Mouse (Mus musculus) adipose tissue, adult 10 weeks (tissue): ENCODE data around the gene Gripap1. TPM values are rescaled to one million over a fixed set of nuclear protein-coding genes. Genes with fewer than 3 reads are reported as not detected.

Experiments
- polyA plus RNA-seq: library from polyadenylated mRNA; stranded (reverse); fragments of 350-450 nt; fragmentation: Illumina TruSeq; extraction: RNeasy Lipid Tissue Mini Kit (QIAGEN cat#74804); gene quantifications from one replicate; pipeline ENCODE4 v1.2.3, GENCODE M21; 2014; ENCODE audit warnings: low read depth, low replicate concordance

Gripap1 gene
- polyA plus RNA-seq: 44.2 TPM

DNA sequence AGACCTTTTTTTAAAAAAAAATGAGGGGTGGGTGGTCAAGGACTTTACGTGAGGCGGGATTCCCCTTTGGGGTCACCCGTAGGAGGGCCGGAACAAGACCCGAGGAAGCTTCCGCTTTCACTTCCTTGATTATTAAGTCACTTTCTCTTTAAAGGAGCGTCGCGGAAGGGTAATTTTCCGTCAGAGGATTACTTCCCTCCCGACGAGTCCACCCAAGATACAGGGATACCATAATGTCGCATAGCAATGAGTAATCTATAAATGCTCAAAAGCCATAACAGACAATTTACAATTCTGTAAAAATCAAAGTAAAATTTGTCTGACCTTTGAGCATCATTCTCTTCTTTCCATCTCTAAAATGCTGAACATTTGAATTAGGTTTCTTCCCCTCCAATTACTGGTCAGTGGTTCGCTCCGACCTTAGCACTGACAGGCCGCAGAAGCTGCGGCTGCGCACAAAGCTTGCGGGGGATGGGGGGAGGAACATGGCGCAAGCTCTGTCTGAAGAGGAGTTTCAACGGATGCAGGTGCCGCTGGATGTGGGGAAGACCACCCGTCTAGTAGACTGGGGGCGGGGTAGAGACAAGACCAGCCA, at the start of gene Gripap1:
Gene Gripap1, plus strand, starts transcription at position 224 of the 595 bp plus-strand sequence.

DNA sequence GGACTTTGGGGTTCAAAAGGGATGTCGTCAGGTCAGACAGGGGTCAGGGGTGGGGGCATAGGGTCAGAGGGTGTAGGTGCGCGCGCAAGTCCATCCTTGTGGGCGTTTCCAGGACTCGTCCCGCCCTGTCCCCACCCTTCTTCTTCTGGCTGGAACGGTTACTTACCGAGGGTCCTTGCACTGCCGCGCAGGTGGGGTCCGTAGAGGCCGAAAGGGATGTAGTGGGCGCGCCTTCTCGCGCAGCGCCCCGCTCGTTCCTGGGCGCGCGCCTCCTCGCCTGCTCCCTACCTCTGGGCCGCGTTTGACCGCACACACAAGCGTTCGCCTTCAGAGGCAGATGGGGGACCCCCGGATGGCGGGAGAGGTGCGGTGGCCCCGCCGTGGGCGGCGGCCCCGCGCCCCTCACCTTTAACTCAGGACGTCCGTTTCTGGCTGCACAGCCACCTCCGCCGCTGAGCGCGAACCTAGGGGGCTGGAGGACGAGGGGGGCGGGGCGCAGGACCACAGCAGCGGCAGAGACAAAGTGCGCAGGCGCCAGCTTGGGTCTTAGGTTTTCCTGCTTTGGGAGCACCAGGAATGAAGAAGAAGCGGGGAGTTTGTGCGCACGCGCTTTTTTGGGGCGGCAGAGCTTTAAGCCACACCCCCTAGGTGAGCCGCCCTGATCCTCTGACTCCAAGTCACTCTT, 39.0 kb upstream of the Gripap1 start, which contains the start of gene Ccdc120:
Gene Ccdc120, minus strand, starts transcription at position 474 of the 685 bp plus-strand sequence.

DNA sequence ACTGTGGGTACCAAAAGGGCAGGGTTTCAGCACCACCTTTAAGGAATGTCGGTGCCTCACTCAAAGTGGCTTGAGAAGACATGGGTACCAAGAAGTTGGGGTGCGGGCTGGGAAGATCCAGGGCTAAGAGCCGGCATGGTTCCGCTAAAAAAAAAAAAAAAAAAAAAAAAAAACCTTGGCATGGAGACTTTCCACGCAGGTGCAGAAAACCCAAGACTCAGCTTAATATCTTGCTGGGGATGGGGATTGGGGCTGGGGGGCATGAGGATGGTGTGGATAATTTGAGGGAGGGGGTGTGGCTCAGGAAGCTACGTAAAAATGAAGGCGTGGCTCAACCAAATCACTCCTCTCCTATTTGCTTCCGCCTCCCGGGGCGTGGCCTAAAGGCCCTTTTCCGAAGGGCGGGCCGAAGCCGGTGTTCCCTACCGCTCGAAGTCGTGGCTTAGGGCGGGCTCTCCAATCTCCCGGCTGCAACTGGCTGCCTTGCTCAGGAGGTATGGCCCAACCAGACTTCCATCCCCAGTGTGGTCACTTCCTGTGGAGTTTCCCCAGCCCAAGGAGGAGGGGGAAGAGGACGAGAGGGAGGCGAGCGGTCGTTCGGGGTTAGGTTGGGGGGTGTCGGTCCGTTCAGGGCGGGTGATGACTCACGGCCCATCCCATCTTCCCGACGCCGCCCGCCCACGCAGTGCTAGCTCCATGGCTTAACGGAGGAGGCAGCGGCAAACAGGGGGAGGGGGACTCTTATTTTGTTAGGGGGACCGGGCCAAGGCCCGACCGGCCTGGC, 27.2 kb upstream of the Gripap1 start, which contains the start of gene Tfe3:
Gene Tfe3, plus strand, starts transcription at position 424 of the 784 bp plus-strand sequence.

DNA sequence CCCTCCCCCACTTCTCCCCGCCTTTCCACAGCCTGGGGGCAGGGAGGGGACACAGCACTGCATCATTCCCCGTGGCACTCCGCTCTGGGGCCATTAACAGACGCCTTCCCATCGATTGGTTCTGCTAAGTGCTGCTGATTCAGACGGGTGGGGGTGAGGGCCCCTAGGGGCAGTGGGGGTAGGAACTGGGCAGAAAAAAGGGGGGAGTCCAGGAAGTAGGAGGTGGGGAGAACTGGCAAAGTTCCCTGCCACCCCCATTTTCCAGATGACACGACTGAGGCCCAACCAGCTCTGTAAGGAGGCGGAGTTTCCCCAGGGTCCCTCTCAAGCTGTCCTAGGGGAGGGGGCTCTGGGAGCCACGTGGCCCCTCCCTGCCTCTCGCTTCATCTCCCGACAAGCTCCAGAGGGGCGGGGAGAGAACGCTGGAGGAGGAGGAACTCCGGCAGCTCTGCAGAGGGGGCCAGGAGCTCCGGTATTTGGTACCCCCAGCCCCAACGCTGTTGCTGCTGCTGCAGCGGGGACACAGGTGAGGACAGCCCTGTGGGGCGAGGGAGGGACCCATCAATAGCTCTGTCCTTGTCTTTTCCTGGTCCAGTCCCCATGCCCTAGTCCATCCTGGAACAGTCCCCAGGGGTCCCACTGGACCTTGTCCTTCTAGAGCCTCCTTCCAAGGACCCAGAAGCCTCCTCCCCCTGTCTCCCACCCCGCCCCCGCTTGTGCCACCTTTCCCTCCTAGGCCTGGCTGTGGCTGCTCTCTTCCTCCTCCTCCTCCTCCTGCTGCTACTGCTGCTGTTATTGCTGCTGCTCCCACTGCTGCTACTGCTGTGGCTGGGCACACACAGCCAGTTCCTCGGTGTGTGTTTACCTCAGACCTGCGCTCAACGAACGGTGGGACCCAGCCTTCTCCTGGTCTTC, 32.6 kb downstream of the Gripap1 start, which contains the start of gene Kcnd1:
Gene Kcnd1, plus strand, starts transcription at position 425 of the 915 bp plus-strand sequence.

DNA sequence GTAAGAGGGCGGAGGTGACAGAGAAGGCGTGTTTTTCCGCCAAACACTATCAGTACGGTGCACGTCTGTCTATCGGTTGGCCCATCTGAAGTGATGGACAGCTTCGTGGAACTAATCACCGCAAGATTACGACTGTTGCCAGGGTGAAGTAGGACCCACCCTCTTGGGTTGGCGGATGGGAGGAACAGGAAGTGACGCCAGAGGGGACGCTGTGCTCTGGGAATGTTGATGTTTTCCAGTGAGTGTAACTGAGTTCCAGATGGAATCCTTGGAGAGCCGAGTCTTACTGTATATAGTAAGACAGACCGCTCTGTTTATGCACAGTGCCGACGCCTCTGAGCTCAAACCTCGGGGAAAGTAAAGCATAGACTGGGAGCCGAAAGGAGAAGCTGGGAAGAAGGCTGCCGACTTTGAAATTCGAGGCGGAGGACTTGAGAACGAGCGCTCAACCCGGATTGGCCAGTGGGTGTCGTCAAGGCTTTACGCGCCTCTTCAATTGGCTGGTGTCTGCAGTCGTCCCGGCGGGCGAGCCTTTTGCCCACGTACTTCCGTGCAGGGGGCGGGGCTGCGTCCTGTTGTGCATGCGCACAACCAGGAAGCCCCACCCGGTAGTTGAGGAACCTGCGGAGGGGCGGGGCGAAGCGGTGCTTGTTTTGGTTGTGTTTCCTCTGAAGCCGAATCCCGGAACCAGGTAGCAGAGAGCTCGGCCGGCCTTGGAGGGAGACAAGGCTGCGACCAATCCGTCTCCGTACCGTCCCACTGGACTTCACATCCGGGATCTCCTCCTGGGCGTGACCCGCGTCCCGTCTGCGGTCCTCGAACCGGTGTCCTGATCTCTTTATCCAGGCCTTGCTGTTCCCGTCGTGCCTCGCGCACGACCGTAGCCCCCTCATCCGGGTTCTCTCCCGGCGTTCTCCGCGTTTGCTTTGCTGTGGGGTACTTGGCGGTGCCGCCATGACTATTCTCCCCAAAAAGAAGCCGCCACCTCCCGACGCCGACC, 51.9 kb downstream of the Gripap1 start, which contains the start of gene Otud5:
Gene Otud5, plus strand, starts transcription at position 202 of the 1,000 bp plus-strand sequence.

Other genes starting within 250 kb of the Gripap1 start
- 0.14 TPM for gene Foxp3, start 216.1 kb upstream of the Gripap1 start, polyA plus RNA-seq
- 2.2 TPM for gene Ppp1r3f, start 215.5 kb upstream of the Gripap1 start, polyA plus RNA-seq
- 11.3 TPM for gene Ccdc22, start 184.2 kb upstream of the Gripap1 start, polyA plus RNA-seq
- gene Cacna1f, start 182.7 kb upstream of the Gripap1 start, polyA plus RNA-seq: not detected
- 4.7 TPM for gene Syp, start 151.3 kb upstream of the Gripap1 start, polyA plus RNA-seq
- gene Prickle3, start 132.5 kb upstream of the Gripap1 start, polyA plus RNA-seq: 19.2 TPM
- gene Plp2, start 118.4 kb upstream of the Gripap1 start, polyA plus RNA-seq: 262 TPM
- gene Magix, start 108.5 kb upstream of the Gripap1 start, polyA plus RNA-seq: 3.4 TPM
- 26.6 TPM for gene Gpkow, start 92.6 kb upstream of the Gripap1 start, polyA plus RNA-seq
- 59.6 TPM for gene Wdr45, start 75.4 kb upstream of the Gripap1 start, polyA plus RNA-seq
- not detected for gene Gm45208, start 67.5 kb upstream of the Gripap1 start, polyA plus RNA-seq
- 12.3 TPM for gene Praf2, start 61.3 kb upstream of the Gripap1 start, polyA plus RNA-seq
- 18.1 TPM for gene Ccdc120, start 38.9 kb upstream of the Gripap1 start, polyA plus RNA-seq
- gene Tfe3, start 27.2 kb upstream of the Gripap1 start, polyA plus RNA-seq: 70.2 TPM
- 6.5 TPM for gene Kcnd1, start 32.5 kb downstream of the Gripap1 start, polyA plus RNA-seq
- 83.1 TPM for gene Otud5, start 51.6 kb downstream of the Gripap1 start, polyA plus RNA-seq
- gene Pim2, start 88.5 kb downstream of the Gripap1 start, polyA plus RNA-seq: 12.6 TPM
- gene Slc35a2, start 94.3 kb downstream of the Gripap1 start, polyA plus RNA-seq: 32.2 TPM
- gene Pqbp1, start 109.5 kb downstream of the Gripap1 start, polyA plus RNA-seq: 57.6 TPM
- 38.1 TPM for gene Timm17b, start 109.6 kb downstream of the Gripap1 start, polyA plus RNA-seq
- gene Gm10491, start 118.1 kb downstream of the Gripap1 start, polyA plus RNA-seq: not detected
- gene Gm10490, start 119.8 kb downstream of the Gripap1 start, polyA plus RNA-seq: not detected
- 0.57 TPM for gene Pcsk1n, start 130.1 kb downstream of the Gripap1 start, polyA plus RNA-seq
- not detected for gene Eras, start 138.8 kb downstream of the Gripap1 start, polyA plus RNA-seq
- gene Hdac6, start 158.1 kb downstream of the Gripap1 start, polyA plus RNA-seq: 121 TPM
- gene Gata1, start 188.3 kb downstream of the Gripap1 start, polyA plus RNA-seq: 0.26 TPM
- 0.91 TPM for gene Glod5, start 228.7 kb downstream of the Gripap1 start, polyA plus RNA-seq